Mouse (Mus musculus) urinary bladder, adult 18-20 months (tissue): ENCODE measurements around the gene Pdzd2.

Source experiments
- DNase-seq, 2 experiments: peaks; one replicate each; pipeline ENCODE4 v3.0.0; 2022; ENCODE audit warnings: low spot score in 2 of 2, mixed read lengths in 2 of 2

Gene Pdzd2

DNA sequence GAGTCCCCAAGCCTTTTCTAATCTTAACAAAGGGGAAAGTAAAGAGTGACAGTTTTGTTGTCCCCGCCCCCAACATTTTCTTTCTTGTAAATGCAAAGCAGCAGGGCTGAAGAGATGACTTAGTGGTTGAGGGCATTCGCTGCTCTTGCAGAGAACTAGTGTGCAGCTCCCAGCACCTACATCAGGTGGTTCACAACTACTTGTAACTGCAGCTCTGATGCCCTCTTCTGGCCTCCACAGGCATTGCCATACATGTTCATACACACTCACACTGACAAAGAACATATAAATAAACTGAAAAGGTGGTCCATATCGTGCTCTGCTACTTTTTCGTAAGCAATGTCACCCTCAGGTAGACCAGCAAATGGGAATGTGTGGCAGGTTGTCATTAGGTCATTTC lies 116.2 kb downstream of the Pdzd2 start:
- no peak for DNase-seq

DNA sequence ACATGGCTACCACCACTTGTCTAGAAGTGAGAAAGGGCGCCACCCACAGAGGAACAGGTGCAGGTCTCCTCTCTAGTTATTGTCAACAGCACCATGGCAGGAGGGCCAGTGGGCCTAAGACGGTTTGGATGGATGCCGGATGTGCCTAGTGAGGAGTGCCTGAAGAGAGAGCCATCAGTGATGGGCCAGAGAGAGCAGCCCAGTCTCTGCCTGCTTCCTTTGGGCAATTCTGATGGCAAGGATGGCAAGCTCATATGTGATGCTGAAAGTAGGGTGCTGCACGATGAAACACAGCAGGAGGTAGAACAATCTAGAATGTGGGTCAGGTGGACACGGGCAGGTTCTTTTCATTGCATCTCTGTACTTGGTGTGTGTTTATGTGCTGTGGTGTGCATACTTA lies 117.0 kb downstream of the Pdzd2 start:
- DNase-seq = no peak

- no peak for DNase-seq
Observed at GRCm38 (mm10) chr15:12622093-12622643, 117.6 kb downstream of the Pdzd2 start.

- no peak for DNase-seq
Observed at GRCm38 (mm10) chr15:12619273-12619672, 120.5 kb downstream of the Pdzd2 start.

- DNase-seq = no peak
Observed at GRCm38 (mm10) chr15:12617651-12618050, 122.1 kb downstream of the Pdzd2 start.

- no peak for DNase-seq
Observed at GRCm38 (mm10) chr15:12617220-12617619, 122.5 kb downstream of the Pdzd2 start.

GRCm38 (mm10) chr15:12614944-12615878 lies 124.5 kb downstream of the Pdzd2 start:
- peak in 1 of 2 experiments; percentile 6 for DNase-seq

GRCm38 (mm10) chr15:12614011-12614410 lies 125.7 kb downstream of the Pdzd2 start:
- DNase-seq = no peak

DNA sequence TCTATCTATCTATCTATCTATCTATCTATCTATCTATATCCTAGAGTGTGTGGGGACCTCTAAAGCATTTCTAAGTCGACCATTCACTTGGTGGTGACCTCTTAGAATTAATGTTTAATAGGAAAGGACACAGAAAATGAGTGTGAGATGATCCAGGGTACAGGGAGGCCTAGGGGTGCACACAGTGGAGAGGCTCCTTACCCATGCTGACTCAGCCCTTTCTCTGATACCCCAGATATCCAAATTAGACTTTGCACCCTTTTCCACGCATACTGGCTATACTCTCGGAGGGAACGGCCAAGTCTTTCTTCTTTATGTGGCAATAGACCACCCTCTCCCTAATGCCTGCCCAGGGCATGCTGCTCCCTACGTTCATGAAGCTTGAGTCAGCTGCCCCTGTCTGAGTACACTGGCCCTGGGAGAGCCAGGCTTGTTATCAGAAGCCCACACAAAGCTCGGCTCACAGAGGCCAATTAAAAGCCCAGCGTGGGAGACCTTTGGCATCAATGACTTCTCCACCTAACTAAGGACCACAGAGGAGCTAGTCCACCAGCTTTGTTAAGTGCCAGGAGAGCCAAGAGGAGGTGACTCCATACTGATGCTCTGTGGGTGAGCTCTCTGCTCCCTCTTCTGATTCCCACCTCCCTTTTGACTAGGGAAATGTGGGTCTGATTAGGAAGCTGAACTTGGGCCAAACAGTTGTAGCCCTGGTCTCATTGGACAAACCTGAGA lies 126.6 kb downstream of the Pdzd2 start:
- DNase-seq = no peak

DNA sequence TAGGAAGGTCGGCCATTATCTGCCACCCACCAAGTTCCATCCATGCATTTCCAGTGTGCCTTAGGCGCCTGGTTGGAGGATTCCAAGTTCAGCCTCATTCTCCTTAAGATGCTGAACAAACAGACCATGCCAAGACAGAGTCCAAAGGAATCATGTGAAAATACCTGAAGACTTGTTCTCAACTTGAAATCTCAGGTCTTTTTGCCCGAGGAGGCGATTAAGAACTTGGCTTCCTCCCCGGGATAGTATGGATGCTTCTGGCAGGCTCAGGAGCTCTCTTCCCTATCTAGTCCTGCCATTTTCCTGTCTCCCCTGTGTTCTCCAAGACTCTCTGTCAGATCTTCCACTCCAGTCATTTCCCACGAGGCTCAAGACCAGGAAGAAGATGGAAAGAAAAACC lies 131.6 kb downstream of the Pdzd2 start:
- no peak for DNase-seq

DNA sequence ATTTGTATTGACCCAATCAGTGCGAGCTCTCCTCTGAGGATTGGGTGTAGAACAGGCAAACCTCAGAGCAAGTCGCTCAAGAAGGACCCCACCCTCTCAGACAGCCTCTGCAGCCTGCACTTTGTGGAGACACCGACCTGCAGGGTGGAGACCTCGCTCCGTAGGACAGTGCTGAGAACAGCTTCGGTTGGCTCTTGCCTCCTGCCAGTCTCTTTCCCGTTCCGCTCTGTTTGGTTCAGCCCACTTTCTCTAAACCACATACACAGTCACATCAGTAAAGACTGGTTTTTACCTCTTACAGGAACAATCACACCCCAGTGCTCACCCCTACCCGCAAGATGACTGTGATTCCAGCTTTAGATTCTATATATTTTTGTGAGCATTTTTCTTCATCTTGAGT lies 133.4 kb downstream of the Pdzd2 start:
- DNase-seq = no peak

- DNase-seq = no peak
Observed at GRCm38 (mm10) chr15:12605239-12605993, 134.3 kb downstream of the Pdzd2 start.

- DNase-seq = no peak
Observed at GRCm38 (mm10) chr15:12603674-12604073, 136.1 kb downstream of the Pdzd2 start.

- no peak for DNase-seq
Observed at GRCm38 (mm10) chr15:12593094-12593493, 146.6 kb downstream of the Pdzd2 start.

- DNase-seq = no peak
Observed at GRCm38 (mm10) chr15:12592628-12593027, 147.1 kb downstream of the Pdzd2 start.

GRCm38 (mm10) chr15:12588661-12589060 lies 151.1 kb downstream of the Pdzd2 start:
- DNase-seq = no peak

- no peak for DNase-seq
Observed at GRCm38 (mm10) chr15:12586852-12587424, 152.8 kb downstream of the Pdzd2 start.

DNA sequence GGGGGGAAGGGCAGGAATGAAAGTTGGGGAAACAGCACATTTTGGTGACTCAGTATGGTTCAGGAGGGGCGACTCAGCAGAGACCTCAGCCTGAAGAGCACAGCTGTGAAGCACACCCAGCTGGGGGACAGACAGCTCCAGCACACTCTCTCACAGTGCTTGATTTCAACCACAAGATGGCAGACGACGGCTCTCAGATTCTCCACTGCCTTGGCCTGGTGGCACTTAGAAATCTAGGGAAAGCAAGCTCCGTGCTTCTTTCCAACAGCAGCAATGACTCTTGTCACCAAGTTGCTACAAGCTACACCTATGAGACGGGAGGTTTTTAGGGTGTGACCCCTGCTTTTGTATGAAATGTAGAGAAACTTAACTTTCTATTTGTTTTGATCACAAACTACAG lies 153.6 kb downstream of the Pdzd2 start:
- peak; percentile 21 to 42 for DNase-seq

GRCm38 (mm10) chr15:12583051-12583450 lies 156.7 kb downstream of the Pdzd2 start:
- DNase-seq = no peak

DNA sequence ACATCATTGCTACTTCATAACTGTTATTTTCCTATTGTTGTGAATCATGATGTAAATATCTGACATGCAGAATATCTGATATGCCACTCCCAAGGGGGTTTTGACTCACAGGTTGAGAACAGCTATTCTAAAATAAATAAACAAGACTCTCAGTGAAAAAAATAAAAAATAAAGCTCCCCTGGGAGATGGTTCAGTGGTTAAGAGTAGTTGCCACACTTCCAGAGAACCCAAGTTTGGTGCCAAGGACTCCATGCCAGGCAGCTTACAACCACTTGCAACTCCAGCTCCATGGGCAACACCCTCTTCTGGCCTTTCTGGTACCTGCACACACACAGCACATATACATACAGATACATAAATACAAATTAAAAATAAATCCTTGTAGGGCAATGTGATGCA lies 157.3 kb downstream of the Pdzd2 start:
- DNase-seq = no peak

DNA sequence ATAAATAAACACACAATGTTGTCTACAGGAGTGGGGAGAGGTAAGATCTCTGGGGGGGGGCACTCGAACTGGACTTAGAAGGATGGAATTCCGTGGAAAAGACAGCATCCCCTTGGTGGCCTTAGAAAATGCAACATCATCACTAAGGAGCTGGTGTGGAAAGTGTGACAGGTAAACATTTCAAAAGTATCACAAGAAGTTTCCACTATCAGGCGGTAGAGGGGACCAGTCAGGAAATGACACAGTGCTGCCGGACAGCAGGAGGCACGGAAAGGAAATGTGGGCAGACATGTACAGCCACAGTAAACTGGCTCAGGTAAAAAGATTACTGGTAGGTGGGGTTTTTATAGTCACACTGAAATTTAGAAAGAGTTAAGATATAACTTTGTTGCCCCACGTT lies 160.5 kb downstream of the Pdzd2 start:
- DNase-seq = no peak
